Mouse (Mus musculus) liver, postnatal 0 days (tissue): Measurements from ENCODE around the gene Pakap. TPM values are rescaled to one million over a fixed set of nuclear protein-coding genes. Genes with fewer than 3 reads are reported as not detected.
A peak's percentile ranks its signal among the peaks of the same experiment; 100 is the strongest.

Experiments
- ATAC-seq: fragments of 200-750 bp; cut with Nextera tagmentation; 2 replicates; pipeline ENCODE4 v1.8.0; 2017; ENCODE audit warnings: mild to moderate bottlenecking, moderate library complexity
- DNase-seq: peaks from one replicate; pipeline ENCODE4 v3.0.0-alpha.2; 2016
- H3K27ac ChIP-seq: fragments of 300-500 bp; sonication (generic); 2 replicates; pipeline ENCODE4 v1.5.1; 2014; ENCODE audit warnings: antibody characterized with exemption, moderate library complexity, mild to moderate bottlenecking, low read depth
- H3K27me3 ChIP-seq: fragments of 300-500 bp; sonication (generic); 2 replicates; pipeline ENCODE4 v1.6.1; 2014; ENCODE audit warnings: low read length, control low read depth, mixed read lengths; ENCODE audit not compliant: insufficient read depth
- H3K36me3 ChIP-seq: fragments of 300-500 bp; sonication (generic); replicated peaks from 2 replicates; pipeline ENCODE4 v1.6.1; 2014; ENCODE audit warnings: mild to moderate bottlenecking, control low read depth, low read length, moderate library complexity, mixed read lengths; ENCODE audit not compliant: insufficient read depth
- H3K4me1 ChIP-seq: fragments of 300-500 bp; sonication (generic); 2 replicates; pipeline ENCODE4 v1.6.1; 2014; ENCODE audit warnings: antibody characterized with exemption, mild to moderate bottlenecking, control low read depth; ENCODE audit not compliant: insufficient read depth
- H3K4me2 ChIP-seq: fragments of 300-500 bp; sonication (generic); 2 replicates; pipeline ENCODE4 v1.6.1; 2014; ENCODE audit warnings: low read depth, mild to moderate bottlenecking, low read length, moderate library complexity, mixed read lengths
- H3K4me3 ChIP-seq: fragments of 300-500 bp; sonication (generic); 2 replicates; pipeline ENCODE4 v1.5.1; 2014; ENCODE audit warnings: low read depth, low read length
- H3K9ac ChIP-seq: fragments of 300-500 bp; sonication (generic); replicated peaks from 2 replicates; pipeline ENCODE4 v1.6.1; 2014; ENCODE audit warnings: mild to moderate bottlenecking, moderate library complexity
- H3K9me3 ChIP-seq: fragments of 300-500 bp; sonication (generic); 2 replicates; pipeline ENCODE4 v1.6.1; 2016; ENCODE audit warnings: mild to moderate bottlenecking, control low read depth, low read length, mixed read lengths
- CTCF ChIP-seq: sonication (generic); IDR thresholded peaks from 2 replicates; pipeline ENCODE4 v1.5.1; 2016; ENCODE audit warnings: antibody characterized with exemption, low read depth
- EP300 ChIP-seq: IDR thresholded peaks from 2 replicates; pipeline ENCODE4 v1.6.1; 2016; ENCODE audit warnings: antibody characterized with exemption, low read depth, mild to moderate bottlenecking
- WGBS: fragments of 180-500 bp; shearing (Covaris S2); extraction: QIAGEN DNeasy Blood & Tissue Kit; methylation state at CpG from one replicate; pipeline ENCODE4 v1.1.7; 2014; ENCODE audit not compliant: insufficient replicate concordance; 5-methylcytosine and 5-hydroxymethylcytosine counted together
- polyA plus RNA-seq: library from polyadenylated mRNA; unstranded; fragments of >200 nt; fragmentation: Nextera tagmentation; extraction: Ambion mirVana; gene quantifications from 2 replicates; pipeline ENCODE4 v1.2.1, GENCODE M21; 2015

Pakap gene
- polyA plus RNA-seq, 1 experiment from 2014 or later = 0.79 TPM

- TF ChIP-seq CTCF = no peak
- TF ChIP-seq EP300 = no peak
- Histone ChIP-seq H3K9me3 (no peaks in the 10 kb centered on the region), H3K4me3 (no peak overlapping the region), H3K9ac (no peak overlapping the region), H3K36me3 (no peaks in the 10 kb centered on the region), H3K4me2 (no peak overlapping the region), H3K27me3 (no peaks in the 10 kb centered on the region), H3K27ac (no peak overlapping the region), H3K4me1 (no peaks in the 10 kb centered on the region)
- ATAC-seq = no peak
- 61% methylated on average over 4 of the region's 4 CpGs for WGBS
- DNase-seq = no peak
Observed at GRCm38 (mm10) chr4:57834141-57834540, 266.2 kb downstream of the Pakap start.

GRCm38 (mm10) chr4:57837089-57837488 is 269.1 kb downstream of the Pakap start:
- ATAC-seq (no peak), DNase-seq (no peak)
- WGBS = 71% methylated on average over 9 of the region's 9 CpGs
- H3K36me3 ChIP-seq = no peaks in the 10 kb centered on the region
- no peak overlapping the region for H3K27ac ChIP-seq
- no peak for TF ChIP-seq CTCF
- no peak for TF ChIP-seq EP300
- no peak overlapping the region for H3K9ac ChIP-seq
- H3K27me3 ChIP-seq = no peaks in the 10 kb centered on the region
- H3K9me3 ChIP-seq = no peaks in the 10 kb centered on the region
- H3K4me2 ChIP-seq = no peak overlapping the region
- H3K4me1 ChIP-seq = no peaks in the 10 kb centered on the region
- H3K4me3 ChIP-seq = no peak overlapping the region

GRCm38 (mm10) chr4:57839343-57839742 is 271.4 kb downstream of the Pakap start:
- WGBS = 53% methylated on average over 4 of the region's 4 CpGs
- no peaks in the 10 kb centered on the region for H3K27me3 ChIP-seq
- TF ChIP-seq EP300 (peak; percentile 81), CTCF (no peak)
- H3K4me1 ChIP-seq = no peaks in the 10 kb centered on the region
- no peak overlapping the region for H3K9ac ChIP-seq
- H3K4me2 ChIP-seq = no peak overlapping the region
- ATAC-seq (peak; percentile 60), DNase-seq (no peak)
- H3K36me3 ChIP-seq = no peaks in the 10 kb centered on the region
- no peak overlapping the region for H3K27ac ChIP-seq
- no peak overlapping the region for H3K4me3 ChIP-seq
- no peaks in the 10 kb centered on the region for H3K9me3 ChIP-seq

- no peaks in the 10 kb centered on the region for H3K4me1 ChIP-seq
- no peaks in the 10 kb centered on the region for H3K9me3 ChIP-seq
- ATAC-seq (no peak), DNase-seq (no peak)
- no peaks in the 10 kb centered on the region for H3K36me3 ChIP-seq
- H3K4me2 ChIP-seq = no peak overlapping the region
- no peaks in the 10 kb centered on the region for H3K27me3 ChIP-seq
- H3K4me3 ChIP-seq = no peak overlapping the region
- TF ChIP-seq CTCF = no peak
- no peak for TF ChIP-seq EP300
- 52% methylated on average over 1 of the region's 1 CpGs for WGBS
- H3K9ac ChIP-seq = no peak overlapping the region
- no peak overlapping the region for H3K27ac ChIP-seq
Observed at GRCm38 (mm10) chr4:57841911-57842310, 273.9 kb downstream of the Pakap start.

- ATAC-seq = no peak
Observed at GRCm38 (mm10) chr4:57842472-57843305, 274.7 kb downstream of the Pakap start.

GRCm38 (mm10) chr4:57845031-57845431 is 277.1 kb downstream of the Pakap start:
- ATAC-seq (peak; percentile 67), DNase-seq (peak; percentile 52)
- no peaks in the 10 kb centered on the region for H3K4me1 ChIP-seq
- H3K9me3 ChIP-seq = no peaks in the 10 kb centered on the region
- no peaks in the 10 kb centered on the region for H3K36me3 ChIP-seq
- H3K27me3 ChIP-seq = no peaks in the 10 kb centered on the region
- WGBS = 34% methylated on average over 10 of the region's 10 CpGs
- 0 out of 2 replicates have a peak overlapping the region, but pooled peaks have one; percentile 38 for H3K9ac ChIP-seq
- TF ChIP-seq EP300 (no peak), CTCF (no peak)
- peak overlapping the region; percentile 34 for H3K4me3 ChIP-seq
- peak overlapping the region; percentile 50 for H3K4me2 ChIP-seq
- peak overlapping the region; percentile 55 for H3K27ac ChIP-seq

More at GRCm38 (mm10) chr4:57842472-57843305, 274.7 kb downstream of the Pakap start:
- H3K36me3 ChIP-seq = no peaks in the 10 kb centered on the region
- WGBS = 66% methylated on average over 11 of the region's 11 CpGs
- DNase-seq = no peak
- no peak overlapping the region for H3K9ac ChIP-seq
- H3K27me3 ChIP-seq = no peaks in the 10 kb centered on the region
- TF ChIP-seq EP300 = no peak
- TF ChIP-seq CTCF = no peak
- H3K4me2 ChIP-seq = no peak overlapping the region
- H3K4me1 ChIP-seq = no peaks in the 10 kb centered on the region
- H3K4me3 ChIP-seq = no peak overlapping the region
- no peak overlapping the region for H3K27ac ChIP-seq
- no peaks in the 10 kb centered on the region for H3K9me3 ChIP-seq
